Mouse (Mus musculus) cerebellum, adult 8-10 months (tissue): ENCODE measurements around the gene Ccl9.

Experiments
- DNase-seq: peaks from one replicate; pipeline ENCODE4 v3.0.0; 2022

The Ccl9 gene

GRCm38 (mm10) chr11:83578186-83578760 is at the start of gene Ccl9:
Ccl9 (minus strand) TSS chr11:83578636.
- no peak for DNase-seq

- DNase-seq = no peak
Measured at GRCm38 (mm10) chr11:83623586-83623985, 45.1 kb upstream of the Ccl9 start.

- DNase-seq = no peak
Measured at GRCm38 (mm10) chr11:83619037-83619436, 40.6 kb upstream of the Ccl9 start.

GRCm38 (mm10) chr11:83618238-83618637 is 39.8 kb upstream of the Ccl9 start:
- no peak for DNase-seq

- DNase-seq = no peak
Measured at GRCm38 (mm10) chr11:83616586-83616985, 38.1 kb upstream of the Ccl9 start.

GRCm38 (mm10) chr11:83610900-83611299 is 32.5 kb upstream of the Ccl9 start:
- DNase-seq = no peak

- no peak for DNase-seq
Measured at GRCm38 (mm10) chr11:83606396-83606795, 28.0 kb upstream of the Ccl9 start.

GRCm38 (mm10) chr11:83605535-83605934 is 27.1 kb upstream of the Ccl9 start:
- no peak for DNase-seq

GRCm38 (mm10) chr11:83604698-83605097 is 26.3 kb upstream of the Ccl9 start:
- no peak for DNase-seq

GRCm38 (mm10) chr11:83603399-83603798 is 25.0 kb upstream of the Ccl9 start:
- DNase-seq = no peak

- no peak for DNase-seq
Measured at GRCm38 (mm10) chr11:83600576-83600975, 22.1 kb upstream of the Ccl9 start.

- DNase-seq = no peak
Measured at GRCm38 (mm10) chr11:83598991-83599390, 20.6 kb upstream of the Ccl9 start.

- no peak for DNase-seq
Measured at GRCm38 (mm10) chr11:83598207-83598837, 19.9 kb upstream of the Ccl9 start.

- no peak for DNase-seq
Measured at GRCm38 (mm10) chr11:83597796-83598195, 19.4 kb upstream of the Ccl9 start.

GRCm38 (mm10) chr11:83595669-83596455 is 17.4 kb upstream of the Ccl9 start:
- DNase-seq = no peak

GRCm38 (mm10) chr11:83593453-83593852 is 15.0 kb upstream of the Ccl9 start:
- no peak for DNase-seq

GRCm38 (mm10) chr11:83592853-83593252 is 14.4 kb upstream of the Ccl9 start, which contains the start of gene Ccl6:
Ccl6 (minus strand) TSS chr11:83593087.
- no peak for DNase-seq

GRCm38 (mm10) chr11:83584232-83584631 is 5.8 kb upstream of the Ccl9 start:
- DNase-seq = no peak

- DNase-seq = no peak
Measured at GRCm38 (mm10) chr11:83583450-83583754, 5.0 kb upstream of the Ccl9 start.

- DNase-seq = no peak
Measured at GRCm38 (mm10) chr11:83582626-83583449, 4.4 kb upstream of the Ccl9 start.

- no peak for DNase-seq
Measured at GRCm38 (mm10) chr11:83581626-83582610, 3.5 kb upstream of the Ccl9 start.

- no peak for DNase-seq
Measured at GRCm38 (mm10) chr11:83580699-83581232, 2.3 kb upstream of the Ccl9 start.
